Mouse (Mus musculus) adrenal gland, postnatal 36 days (tissue): ENCODE results near the gene Glb1. TPM values are rescaled to one million over a fixed set of nuclear protein-coding genes. Genes with fewer than 3 reads are reported as not detected.
"Not testable (repeated sequence)": the region's sequence is repeated elsewhere in the genome, so short reads cannot be mapped to it uniquely, and the experiment has no call there.

Experiments
- DNase-seq, 2 experiments: peaks; one replicate each; pipeline ENCODE4 v3.0.0; 2021; ENCODE audit warnings: mixed read lengths in 1 of 2
- long read RNA-seq, 2 experiments: library from polyadenylated mRNA; stranded (forward); transcript quantifications; one replicate each; pipeline ENCODE4 v2.0.0; 2021; ENCODE audit warnings: borderline sequencing depth in 2 of 2
- total RNA-seq, 2 experiments: library from RNA; stranded (reverse); gene quantifications; 2 replicates each; pipeline ENCODE4 v1.2.3; 2021

Gene Glb1
- 10 to 100 TPM; 29.1 to 32.1 TPM for total RNA-seq
- long read RNA-seq, experiment 1, transcript Glb1-201 (16 exons, 2,396 nt): major isoform, 18 of 47 reads
- long read RNA-seq, experiment 1, partial matches to known transcripts: 22 of 47 reads
- long read RNA-seq, experiment 1, other reads (novel, unspliced or antisense): 7 of 47 reads
- long read RNA-seq, experiment 2, transcript Glb1-201 (16 exons, 2,396 nt): major isoform, 14 of 17 reads
- long read RNA-seq, experiment 2, partial matches to known transcripts: 3 of 17 reads
- long read RNA-seq, experiment 2, other reads (novel, unspliced or antisense): 0 of 17 reads

- DNase-seq: peak; percentile 87 to 91
Observed at GRCm38 (mm10) chr9:114400949-114401684, at the start of gene Glb1, which contains the start of gene Tmppe. Gene Glb1 (plus strand): TSS chr9:114401076. Gene Tmppe (plus strand): TSS chr9:114401105.

- peak; percentile 91 to 92 for DNase-seq
Observed at GRCm38 (mm10) chr9:114367783-114368470, 32.9 kb upstream of the Glb1 start.

GRCm38 (mm10) chr9:114368471-114368858, 32.4 kb upstream of the Glb1 start:
- DNase-seq: no peak

- not testable (repeated sequence) for DNase-seq
Observed at GRCm38 (mm10) chr9:114369389-114369788, 31.5 kb upstream of the Glb1 start.

- DNase-seq: not testable (repeated sequence)
Observed at GRCm38 (mm10) chr9:114371717-114372116, 29.2 kb upstream of the Glb1 start.

- DNase-seq: no peak
Observed at GRCm38 (mm10) chr9:114375276-114375962, 25.5 kb upstream of the Glb1 start.

GRCm38 (mm10) chr9:114377168-114377567, 23.7 kb upstream of the Glb1 start:
- no peak for DNase-seq

- DNase-seq: no peak
Observed at GRCm38 (mm10) chr9:114379871-114380270, 21.0 kb upstream of the Glb1 start.

GRCm38 (mm10) chr9:114380881-114381733, 19.8 kb upstream of the Glb1 start:
- DNase-seq: peak; percentile 41 to 51

GRCm38 (mm10) chr9:114382936-114383710, 17.8 kb upstream of the Glb1 start:
- DNase-seq: no peak

GRCm38 (mm10) chr9:114384691-114385090, 16.2 kb upstream of the Glb1 start:
- DNase-seq: no peak

GRCm38 (mm10) chr9:114385160-114385559, 15.7 kb upstream of the Glb1 start:
- DNase-seq: no peak

- DNase-seq: peak; percentile 48 to 59
Observed at GRCm38 (mm10) chr9:114387086-114387485, 13.8 kb upstream of the Glb1 start.

- DNase-seq: peak in 1 of 2 experiments; percentile 21
Observed at GRCm38 (mm10) chr9:114388288-114388687, 12.6 kb upstream of the Glb1 start.

- no peak for DNase-seq
Observed at GRCm38 (mm10) chr9:114388701-114389370, 12.0 kb upstream of the Glb1 start.

- DNase-seq: no peak
Observed at GRCm38 (mm10) chr9:114389371-114389904, 11.4 kb upstream of the Glb1 start.

GRCm38 (mm10) chr9:114389905-114390748, 10.7 kb upstream of the Glb1 start, which contains the start of gene Crtap:
Gene Crtap (minus strand): TSS chr9:114390675.
- DNase-seq: peak; percentile 86 to 90

GRCm38 (mm10) chr9:114390749-114391075, 10.2 kb upstream of the Glb1 start:
- no peak for DNase-seq

- DNase-seq: not testable (repeated sequence)
Observed at GRCm38 (mm10) chr9:114394136-114394535, 6.7 kb upstream of the Glb1 start.
